Mouse (Mus musculus): ENCODE data around the gene Efnb2. TPM values are rescaled to one million over a fixed set of nuclear protein-coding genes. Genes with fewer than 3 reads are reported as not detected.

Gene Efnb2
- polyA plus RNA-seq, 1 experiment from 2014 or later, result 27.4 TPM

DNA sequence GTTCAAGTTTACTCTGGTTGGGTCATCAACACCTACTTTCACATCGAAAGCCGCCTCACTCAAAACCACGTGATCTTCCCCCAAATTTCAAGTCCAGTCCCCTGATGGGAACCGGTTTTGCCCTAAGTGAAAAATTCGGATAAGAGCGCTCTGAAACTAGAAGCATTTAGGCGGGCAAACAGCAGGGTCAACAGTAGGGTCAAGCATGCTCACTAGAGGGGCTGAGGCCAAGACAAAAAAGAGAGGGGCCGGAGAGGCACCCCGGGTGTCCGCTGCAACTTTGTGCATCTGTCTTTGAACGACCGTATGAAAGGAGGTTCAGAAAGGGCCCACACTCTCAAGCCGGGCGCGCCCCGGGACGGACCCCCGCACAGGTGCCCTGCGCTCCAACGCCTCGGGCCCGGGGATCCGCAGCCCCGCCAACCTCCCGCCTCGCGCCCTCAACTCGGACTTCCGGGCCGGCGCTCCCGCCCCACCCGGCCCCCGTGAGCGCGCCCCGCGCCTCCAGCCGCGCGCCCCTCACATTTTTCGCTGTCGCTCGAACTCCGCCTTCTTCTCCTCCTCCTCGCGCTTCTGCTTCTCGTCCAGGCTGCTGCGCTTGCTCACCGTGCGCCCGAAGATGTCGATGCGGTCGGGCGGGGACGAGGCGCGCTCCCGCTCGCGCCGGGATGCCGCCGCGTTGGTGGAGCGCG is 28.6 kb upstream of the Efnb2 start:
- peak; percentile 69 for ATAC-seq (replicated peaks; ENCODE audit: low FRiP score, low read depth)
- no peaks in the 10 kb centered on the region for H3K36me3 ChIP-seq (ENCODE audit: insufficient read depth, low read length)
- under 1% methylated on average over 68 of the region's 68 CpGs for WGBS

DNA sequence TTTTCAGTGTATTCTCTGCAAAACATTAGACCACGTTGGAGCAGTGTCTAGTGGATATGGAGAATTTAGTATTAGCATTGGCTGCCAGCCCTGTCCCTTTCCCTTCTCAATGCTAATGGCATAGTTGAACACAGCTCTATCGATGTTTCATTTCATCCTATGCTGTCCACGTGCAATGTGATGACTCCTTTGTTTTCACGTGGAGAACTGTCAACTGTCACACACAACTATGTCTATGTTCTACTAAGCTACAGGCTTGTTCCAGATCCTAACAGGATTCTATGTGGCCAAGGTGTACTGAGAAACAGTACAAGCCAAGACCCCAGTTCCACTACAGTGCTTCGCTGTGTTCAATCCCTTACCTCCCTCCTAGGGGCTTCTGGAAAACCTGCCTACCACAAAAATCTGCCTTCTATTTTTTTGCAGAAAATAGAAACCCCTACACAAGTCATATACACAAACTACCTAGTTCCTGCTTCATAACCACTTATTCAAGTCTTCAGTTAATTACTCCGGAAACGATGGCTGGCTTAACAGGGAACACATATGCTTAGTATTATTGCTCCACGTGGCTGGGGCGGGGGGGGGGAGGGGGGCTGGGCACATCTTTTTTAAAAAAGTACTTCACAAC is 27.9 kb upstream of the Efnb2 start:
- DNase-seq (ENCODE audit: low spot score), result peak; percentile 29
- WGBS, result 9% methylated on average over 9 of the region's 9 CpGs

More for the DNA sequence above, 28.6 kb upstream of the Efnb2 start:
- Histone ChIP-seq H3K9ac (ENCODE audit: low read depth, low read length) (peak overlapping the region; percentile 100), H3K27ac (peak overlapping the region; percentile 97), H3K9me3 (replicated peaks; ENCODE audit: low read length) (no peaks in the 10 kb centered on the region), H3K4me2 (ENCODE audit: low read length) (peak overlapping the region; percentile 82), H3K4me3 (replicated peaks; ENCODE audit: low read depth, low read length) (peak overlapping the region; percentile 92), H3K27me3 (ENCODE audit: insufficient read depth, low read length) (no peaks in the 10 kb centered on the region), H3K4me1 (replicated peaks; ENCODE audit: insufficient read depth, low read length) (peaks cover 20% of the 10 kb centered on the region)
- no peak for TF ChIP-seq CTCF (IDR thresholded peaks at IDR 0.05; ENCODE audit: low read depth)
- DNase-seq (ENCODE audit: low spot score), result peak; percentile 82

GRCm38 (mm10) chr8:8685517-8685916 is 24.5 kb upstream of the Efnb2 start:
- H3K9ac ChIP-seq (ENCODE audit: low read depth, low read length), result no peak overlapping the region
- 78% methylated on average over 2 of the region's 2 CpGs for WGBS
- peaks cover 17% of the 10 kb centered on the region for H3K4me1 ChIP-seq (replicated peaks; ENCODE audit: insufficient read depth, low read length)
- H3K4me2 ChIP-seq (ENCODE audit: low read length), result no peak overlapping the region
- no peak overlapping the region for H3K27ac ChIP-seq
- TF ChIP-seq CTCF (IDR thresholded peaks at IDR 0.05; ENCODE audit: low read depth), result no peak
- H3K36me3 ChIP-seq (ENCODE audit: insufficient read depth, low read length), result peaks cover 8% of the 10 kb centered on the region; the same call in 1 of the 2 replicates
- ATAC-seq (replicated peaks; ENCODE audit: low FRiP score, low read depth) (no peak), DNase-seq (ENCODE audit: low spot score) (no peak)
- no peaks in the 10 kb centered on the region for H3K27me3 ChIP-seq (ENCODE audit: insufficient read depth, low read length)
- no peaks in the 10 kb centered on the region for H3K9me3 ChIP-seq (replicated peaks; ENCODE audit: low read length)
- no peak overlapping the region for H3K4me3 ChIP-seq (replicated peaks; ENCODE audit: low read depth, low read length)

More for the DNA sequence above, 27.9 kb upstream of the Efnb2 start:
- Histone ChIP-seq H3K4me3 (replicated peaks; ENCODE audit: low read depth, low read length) (peak overlapping the region; percentile 92), H3K4me1 (replicated peaks; ENCODE audit: insufficient read depth, low read length) (peaks cover 20% of the 10 kb centered on the region), H3K27me3 (ENCODE audit: insufficient read depth, low read length) (no peaks in the 10 kb centered on the region), H3K9me3 (replicated peaks; ENCODE audit: low read length) (no peaks in the 10 kb centered on the region), H3K9ac (ENCODE audit: low read depth, low read length) (peak overlapping the region; percentile 100), H3K27ac (no peak overlapping the region), H3K36me3 (ENCODE audit: insufficient read depth, low read length) (no peaks in the 10 kb centered on the region), H3K4me2 (ENCODE audit: low read length) (peak overlapping the region; percentile 82)
- TF ChIP-seq CTCF (IDR thresholded peaks at IDR 0.05; ENCODE audit: low read depth), result no peak
- no peak for ATAC-seq (replicated peaks; ENCODE audit: low FRiP score, low read depth)

- Histone ChIP-seq H3K4me2 (ENCODE audit: low read length) (no peak overlapping the region), H3K4me1 (replicated peaks; ENCODE audit: insufficient read depth, low read length) (peaks cover 6% of the 10 kb centered on the region), H3K27me3 (ENCODE audit: insufficient read depth, low read length) (no peaks in the 10 kb centered on the region), H3K27ac (no peak overlapping the region), H3K36me3 (ENCODE audit: insufficient read depth, low read length) (peaks cover 23% of the 10 kb centered on the region), H3K9ac (ENCODE audit: low read depth, low read length) (no peak overlapping the region), H3K9me3 (replicated peaks; ENCODE audit: low read length) (no peaks in the 10 kb centered on the region), H3K4me3 (replicated peaks; ENCODE audit: low read depth, low read length) (no peak overlapping the region)
- no peak for TF ChIP-seq CTCF (IDR thresholded peaks at IDR 0.05; ENCODE audit: low read depth)
- no peak for ATAC-seq (replicated peaks; ENCODE audit: low FRiP score, low read depth)
- WGBS, result 53% methylated on average over 3 of the region's 3 CpGs
- no peak for DNase-seq (ENCODE audit: low spot score)
Observed at GRCm38 (mm10) chr8:8682697-8683096, 21.7 kb upstream of the Efnb2 start.

GRCm38 (mm10) chr8:8678236-8678635 is 17.2 kb upstream of the Efnb2 start:
- Histone ChIP-seq H3K4me3 (replicated peaks; ENCODE audit: low read depth, low read length) (no peak overlapping the region), H3K9ac (ENCODE audit: low read depth, low read length) (no peak overlapping the region), H3K4me2 (ENCODE audit: low read length) (no peak overlapping the region), H3K27me3 (ENCODE audit: insufficient read depth, low read length) (no peaks in the 10 kb centered on the region), H3K36me3 (ENCODE audit: insufficient read depth, low read length) (peaks cover 33% of the 10 kb centered on the region), H3K9me3 (replicated peaks; ENCODE audit: low read length) (no peaks in the 10 kb centered on the region), H3K4me1 (replicated peaks; ENCODE audit: insufficient read depth, low read length) (no peaks in the 10 kb centered on the region), H3K27ac (no peak overlapping the region)
- DNase-seq (ENCODE audit: low spot score) (no peak), ATAC-seq (replicated peaks; ENCODE audit: low FRiP score, low read depth) (no peak)
- WGBS, result 87% methylated on average over 3 of the region's 3 CpGs
- TF ChIP-seq CTCF (IDR thresholded peaks at IDR 0.05; ENCODE audit: low read depth), result no peak

DNA sequence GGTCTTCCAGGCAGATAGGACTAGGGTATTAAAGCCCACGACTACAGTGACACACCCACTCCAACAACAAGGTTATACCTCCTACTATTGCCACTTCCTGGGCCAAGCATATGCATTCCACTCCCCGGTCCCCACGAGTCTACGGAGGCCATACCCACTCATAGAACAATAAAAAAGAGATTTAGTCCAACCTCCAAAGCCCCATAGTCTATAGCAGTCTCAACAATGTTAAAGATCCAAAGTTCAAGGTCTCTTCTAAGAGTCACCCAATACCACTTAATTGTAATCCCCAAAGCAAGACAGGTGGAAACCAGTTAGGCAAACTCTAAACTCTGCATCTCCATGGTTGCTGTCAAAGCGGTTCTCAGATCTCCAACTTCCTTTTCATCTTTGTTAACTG is 13.8 kb upstream of the Efnb2 start:
- DNase-seq (ENCODE audit: low spot score) (no peak), ATAC-seq (replicated peaks; ENCODE audit: low FRiP score, low read depth) (no peak)
- WGBS, result 79% methylated on average over 5 of the region's 5 CpGs
- peaks cover 30% of the 10 kb centered on the region for H3K36me3 ChIP-seq (ENCODE audit: insufficient read depth, low read length)
- no peak overlapping the region for H3K4me2 ChIP-seq (ENCODE audit: low read length)
- no peak overlapping the region for H3K9ac ChIP-seq (ENCODE audit: low read depth, low read length)
- H3K4me3 ChIP-seq (replicated peaks; ENCODE audit: low read depth, low read length), result no peak overlapping the region
- H3K4me1 ChIP-seq (replicated peaks; ENCODE audit: insufficient read depth, low read length), result no peaks in the 10 kb centered on the region
- no peaks in the 10 kb centered on the region for H3K9me3 ChIP-seq (replicated peaks; ENCODE audit: low read length)
- no peaks in the 10 kb centered on the region for H3K27me3 ChIP-seq (ENCODE audit: insufficient read depth, low read length)
- no peak overlapping the region for H3K27ac ChIP-seq
- no peak for TF ChIP-seq CTCF (IDR thresholded peaks at IDR 0.05; ENCODE audit: low read depth)
